Mouse (Mus musculus) mammary gland, adult 2 months (tissue): ENCODE data around the gene Met. TPM values are rescaled to one million over a fixed set of nuclear protein-coding genes. Genes with fewer than 3 reads are reported as not detected.

Experiments used
- polyA plus RNA-seq: library from polyadenylated mRNA; depleted of rRNA; stranded (reverse); fragments of >200 nt; gene quantifications from 2 replicates; pipeline ENCODE4 v1.2.3, GENCODE M21; 2012; ENCODE audit warnings: low replicate concordance; rRNA removed

Met gene
- polyA plus RNA-seq: 8.7 and 13.7 TPM in 2 replicates

GRCm38 (mm10) chr6:17463434-17464280 is at the start of gene Met:
Gene Met (plus strand): TSS chr6:17463800.

Other genes with a start within 250 kb of the Met start
- 123 and 191 TPM in 2 replicates for gene Cav2, start 182.6 kb upstream of the Met start, polyA plus RNA-seq
- 1,328 and 1,996 TPM in 2 replicates for gene Cav1, start 157.5 kb upstream of the Met start, polyA plus RNA-seq
- gene Capza2, start 172.4 kb downstream of the Met start, polyA plus RNA-seq: 6.1 and 26.8 TPM in 2 replicates
- gene St7, start 229.1 kb downstream of the Met start, polyA plus RNA-seq: 5.3 and 9.8 TPM in 2 replicates